Mouse (Mus musculus) spleen, postnatal 14 days (tissue): ENCODE measurements around the gene Zrsr2.

Source experiments
- DNase-seq, 2 experiments: peaks; one replicate each; pipeline ENCODE4 v3.0.0; 2021 to 2022; ENCODE audit warnings: low spot score in 2 of 2

Zrsr2 gene

GRCm38 (mm10) chrX:163885539-163885981 lies 72.9 kb downstream of the Zrsr2 start:
- no peak for DNase-seq
